Mouse (Mus musculus) embryonic facial prominence, embryonic 12.5 days (tissue): ENCODE results near the gene Olfr1383. TPM values are rescaled to one million over a fixed set of nuclear protein-coding genes. Genes with fewer than 3 reads are reported as not detected.

ENCODE experiments used
- polyA plus RNA-seq: library from polyadenylated mRNA; unstranded; fragments of >200 nt; fragmentation: Nextera tagmentation; extraction: Ambion mirVana; gene quantifications from 2 replicates; pipeline ENCODE4 v1.2.1, GENCODE M21; 2016

Olfr1383 gene
- polyA plus RNA-seq, 1 experiment from 2014 or later: not detected

Other genes starting within 250 kb of the Olfr1383 start
- gene Olfr1393, start 241.3 kb upstream of the Olfr1383 start, polyA plus RNA-seq: 0.08 TPM in 1 of 2 replicates, not detected in the other
- gene Olfr1392, start 234.4 kb upstream of the Olfr1383 start, polyA plus RNA-seq: not detected in 2 replicates
- gene Olfr10, start 214.9 kb upstream of the Olfr1383 start, polyA plus RNA-seq: not detected in 2 replicates
- not detected in 2 replicates for gene Olfr1391, start 196.9 kb upstream of the Olfr1383 start, polyA plus RNA-seq
- not detected in 2 replicates for gene Olfr1390, start 184.5 kb upstream of the Olfr1383 start, polyA plus RNA-seq
- gene Olfr1389, start 96.6 kb upstream of the Olfr1383 start, polyA plus RNA-seq: not detected in 2 replicates
- 0.14 and 0.19 TPM in 2 replicates for gene Olfr1388, start 83.0 kb upstream of the Olfr1383 start, polyA plus RNA-seq
- gene Olfr1387, start 64.3 kb upstream of the Olfr1383 start, polyA plus RNA-seq: not detected in 2 replicates
- not detected in 2 replicates for gene Olfr1386, start 54.6 kb upstream of the Olfr1383 start, polyA plus RNA-seq
- gene Olfr1385, start 30.6 kb upstream of the Olfr1383 start, polyA plus RNA-seq: not detected in 2 replicates
- gene Olfr1384, start 12.9 kb upstream of the Olfr1383 start, polyA plus RNA-seq: not detected in 2 replicates
- not detected in 2 replicates for gene Olfr1382, start 8.6 kb downstream of the Olfr1383 start, polyA plus RNA-seq
- gene Olfr1381, start 23.8 kb downstream of the Olfr1383 start, polyA plus RNA-seq: not detected in 2 replicates
- gene Olfr1380, start 37.2 kb downstream of the Olfr1383 start, polyA plus RNA-seq: not detected in 2 replicates
- gene Flt4, start 89.6 kb downstream of the Olfr1383 start, polyA plus RNA-seq: 5.1 and 5.4 TPM in 2 replicates
- gene Scgb3a1, start 144.0 kb downstream of the Olfr1383 start, polyA plus RNA-seq: not detected in 2 replicates
- gene Cnot6, start 193.1 kb downstream of the Olfr1383 start, polyA plus RNA-seq: 85.9 and 90.0 TPM in 2 replicates